In genomic region chr2:154551927-154552326, GRCm38 (mm10) we compare ENCODE assay signal across 8 mouse cellular contexts. TPM values are rescaled to one million over a fixed set of nuclear protein-coding genes. Genes with fewer than 3 reads are reported as not detected.
DNase-seq lines count a peak whose midpoint lies in the region; ATAC-seq lines count a peak whose summit lies in the region.

No protein-coding gene starts in this region.

- no peak overlapping the region for H3K9ac ChIP-seq in kidney, embryonic 14.5 days (ENCODE audit: low read depth, low read length)
- no peak overlapping the region for H3K9ac ChIP-seq in hindbrain, embryonic 14.5 days
- no peak overlapping the region for H3K9ac ChIP-seq in midbrain, embryonic 15.5 days

- H3K4me3 ChIP-seq in kidney, embryonic 14.5 days (ENCODE audit: low read length), result peak overlapping the region; percentile 12; the same call in 1 of the 2 replicates
- no peak overlapping the region for H3K4me3 ChIP-seq in hindbrain, embryonic 14.5 days (replicated peaks; ENCODE audit: low read length)
- H3K4me3 ChIP-seq in midbrain, embryonic 15.5 days, result no peak overlapping the region

- H3K27me3 ChIP-seq in kidney, embryonic 14.5 days (ENCODE audit: control insufficient read depth, insufficient read depth, low read length), result peaks cover 32% of the 10 kb centered on the region
- H3K27me3 ChIP-seq in hindbrain, embryonic 14.5 days (ENCODE audit: control insufficient read depth, insufficient read depth, low read length), result 0 out of 2 replicates have a peak, but pooled peaks cover 9% of the 10 kb centered on the region
- H3K27me3 ChIP-seq in midbrain, embryonic 15.5 days (replicated peaks), result peaks cover 14% of the 10 kb centered on the region; the same call in 1 of the 2 replicates

- H3K4me1 ChIP-seq in kidney, embryonic 14.5 days (ENCODE audit: control insufficient read depth, insufficient read depth, low read length), result peaks cover 10% of the 10 kb centered on the region
- H3K4me1 ChIP-seq in hindbrain, embryonic 14.5 days (replicated peaks; ENCODE audit: control insufficient read depth, insufficient read depth, low read length), result peaks cover 23% of the 10 kb centered on the region
- peaks cover 27% of the 10 kb centered on the region for H3K4me1 ChIP-seq in midbrain, embryonic 15.5 days

- H3K4me2 ChIP-seq in kidney, embryonic 14.5 days (replicated peaks; ENCODE audit: low read depth, low read length), result peak overlapping the region; percentile 27
- H3K4me2 ChIP-seq in hindbrain, embryonic 14.5 days (replicated peaks), result peak overlapping the region; percentile 27
- H3K4me2 ChIP-seq in midbrain, embryonic 15.5 days, result peak overlapping the region; percentile 33

- no peak overlapping the region for H3K27ac ChIP-seq in kidney, embryonic 14.5 days (ENCODE audit: low read depth, low read length)
- H3K27ac ChIP-seq in hindbrain, embryonic 14.5 days, result no peak overlapping the region
- H3K27ac ChIP-seq in midbrain, embryonic 15.5 days, result no peak overlapping the region; the same call in 1 of the 2 replicates

- 31% methylated on average over 21 of the region's 21 CpGs for WGBS in kidney, embryonic 14.5 days
- 35% methylated on average over 21 of the region's 21 CpGs for WGBS in hindbrain, embryonic 14.5 days
- WGBS in midbrain, embryonic 15.5 days, result 32% methylated on average over 21 of the region's 21 CpGs

- H3K36me3 ChIP-seq in kidney, embryonic 14.5 days (ENCODE audit: control insufficient read depth, insufficient read depth, low read length), result no peaks in the 10 kb centered on the region
- H3K36me3 ChIP-seq in hindbrain, embryonic 14.5 days (replicated peaks; ENCODE audit: control insufficient read depth, insufficient read depth), result no peaks in the 10 kb centered on the region
- no peaks in the 10 kb centered on the region for H3K36me3 ChIP-seq in midbrain, embryonic 15.5 days (replicated peaks)

- peak; percentile 26; the same call in 1 of the 2 replicates for ATAC-seq in kidney, embryonic 14.5 days (ENCODE audit: low FRiP score, low TSS enrichment)
- peak; percentile 29 for ATAC-seq in hindbrain, embryonic 14.5 days (ENCODE audit: low FRiP score)
- ATAC-seq in midbrain, embryonic 15.5 days (replicated peaks), result no peak; the same call in 1 of the 2 replicates

- no peak for DNase-seq in kidney, adult 18-20 months
- peak; percentile 56 for DNase-seq in embryo, embryonic 11 days
- no peak for DNase-seq in hindbrain, embryonic 14.5 days (ENCODE audit: low spot score)
- no peak for DNase-seq in thymus, postnatal 14 days
- DNase-seq in Muller cell, postnatal 12 days (ENCODE audit: inconsistent ontology term), result no peak
- no peak for DNase-seq in ovary, postnatal 36 days (ENCODE audit: low spot score)

- no peaks in the 10 kb centered on the region for H3K9me3 ChIP-seq in kidney, embryonic 14.5 days (ENCODE audit: control insufficient read depth, low read length)
- no peaks in the 10 kb centered on the region for H3K9me3 ChIP-seq in hindbrain, embryonic 14.5 days (ENCODE audit: control insufficient read depth, low read length)
- no peaks in the 10 kb centered on the region for H3K9me3 ChIP-seq in midbrain, embryonic 15.5 days

RNA-seq across cellular contexts. Expression of gene Actl10, which starts 0.4 kb away (rescaled TPM):
- polyA plus RNA-seq in kidney, embryonic 14.5 days (2014; fragmentation: Nextera tagmentation; extraction: Ambion mirVana), result not detected in 2 replicates
- 0.12 and 0.22 TPM in 2 replicates for polyA plus RNA-seq in hindbrain, embryonic 14.5 days (2014; fragmentation: Nextera tagmentation; extraction: Ambion mirVana)
- polyA plus RNA-seq in midbrain, embryonic 15.5 days (2015; fragmentation: Nextera tagmentation; extraction: Ambion mirVana), result 0.36 and 0.60 TPM in 2 replicates

RNA-seq across cellular contexts. Expression of gene 1700003F12Rik, which starts 5.0 kb away (rescaled TPM):
- polyA plus RNA-seq in kidney, embryonic 14.5 days (2014; fragmentation: Nextera tagmentation; extraction: Ambion mirVana), result 0.54 and 0.89 TPM in 2 replicates
- polyA plus RNA-seq in hindbrain, embryonic 14.5 days (2014; fragmentation: Nextera tagmentation; extraction: Ambion mirVana), result 1.5 and 1.6 TPM in 2 replicates
- polyA plus RNA-seq in midbrain, embryonic 15.5 days (2015; fragmentation: Nextera tagmentation; extraction: Ambion mirVana), result 1.8 and 2.1 TPM in 2 replicates

RNA-seq across cellular contexts. Expression of gene Necab3, which starts 6.8 kb away (rescaled TPM):
- 2.4 and 2.5 TPM in 2 replicates for polyA plus RNA-seq in kidney, embryonic 14.5 days (2014; fragmentation: Nextera tagmentation; extraction: Ambion mirVana)
- polyA plus RNA-seq in hindbrain, embryonic 14.5 days (2014; fragmentation: Nextera tagmentation; extraction: Ambion mirVana), result 13.6 and 15.2 TPM in 2 replicates
- polyA plus RNA-seq in midbrain, embryonic 15.5 days (2015; fragmentation: Nextera tagmentation; extraction: Ambion mirVana), result 15.4 and 18.0 TPM in 2 replicates

RNA-seq across cellular contexts. Expression of gene E2f1, which starts 17.8 kb away (rescaled TPM):
- 10.0 and 11.3 TPM in 2 replicates for polyA plus RNA-seq in kidney, embryonic 14.5 days (2014; fragmentation: Nextera tagmentation; extraction: Ambion mirVana)
- 2.2 and 2.4 TPM in 2 replicates for polyA plus RNA-seq in hindbrain, embryonic 14.5 days (2014; fragmentation: Nextera tagmentation; extraction: Ambion mirVana)
- 5.4 and 7.1 TPM in 2 replicates for polyA plus RNA-seq in midbrain, embryonic 15.5 days (2015; fragmentation: Nextera tagmentation; extraction: Ambion mirVana)

RNA-seq across cellular contexts. Expression of gene Pxmp4, which starts 51.6 kb away (rescaled TPM):
- polyA plus RNA-seq in kidney, embryonic 14.5 days (2014; fragmentation: Nextera tagmentation; extraction: Ambion mirVana), result 20.4 and 25.9 TPM in 2 replicates
- 17.3 and 18.5 TPM in 2 replicates for polyA plus RNA-seq in hindbrain, embryonic 14.5 days (2014; fragmentation: Nextera tagmentation; extraction: Ambion mirVana)
- polyA plus RNA-seq in midbrain, embryonic 15.5 days (2015; fragmentation: Nextera tagmentation; extraction: Ambion mirVana), result 15.7 and 15.9 TPM in 2 replicates
